Mouse (Mus musculus) left cerebral cortex, adult 2 months (tissue): ENCODE data around the gene Hoxc5. TPM values are rescaled to one million over a fixed set of nuclear protein-coding genes. Genes with fewer than 3 reads are reported as not detected.
A peak's percentile ranks its signal among the peaks of the same experiment; 100 is the strongest.

Experiments
- DNase-seq, 2 experiments: peaks; one replicate each; pipeline ENCODE4 v3.0.0; 2021 to 2022; ENCODE audit warnings: low spot score in 2 of 2, mixed read lengths in 1 of 2; ENCODE audit errors: extremely low spot score in 1 of 2
- H3K27ac ChIP-seq: fragments of 200-600 bp; 2 replicates; pipeline ENCODE4 v1.8.1; 2022
- H3K4me3 ChIP-seq: fragments of 200-600 bp; 2 replicates; pipeline ENCODE4 v1.8.1; 2022
- CTCF ChIP-seq: fragments of 200-600 bp; IDR thresholded peaks from 2 replicates; pipeline ENCODE4 v1.8.1; 2022; ENCODE audit warnings: antibody characterized with exemption, mild to moderate bottlenecking, moderate library complexity
- intact Hi-C: fragments of 180-260 bp; cut with DNase I; formaldehyde crosslinking; loops from one replicate; pipeline ENCODE4 v1.15.1; 2025
- total RNA-seq, 2 experiments: library from RNA; stranded (reverse); gene quantifications; 2 replicates each; pipeline ENCODE4 v1.2.3; 2021

Gene Hoxc5
- total RNA-seq, 2 experiments from 2014 or later: not detected

- no peak overlapping the region for H3K4me3 ChIP-seq
- H3K27ac ChIP-seq: no peak overlapping the region
- TF ChIP-seq CTCF: no peak
- intact Hi-C loops: loop anchor here (5.0 to 10.0 kb wide), 2 partner anchors 110 to 303 kb away; partner anchors contain the start of gene Gpr84
- DNase-seq: no peak
Observed at GRCm38 (mm10) chr15:103011928-103012486, 44.8 kb downstream of the Hoxc5 start.

- Histone ChIP-seq H3K27ac (no peak overlapping the region), H3K4me3 (no peak overlapping the region)
- peak; percentile 33 to 49 for DNase-seq
- intact Hi-C loops: loop anchor here (1.0 to 10.0 kb wide), 3 partner anchors 109 to 301 kb away; partner anchors contain the start of gene Gpr84
- TF ChIP-seq CTCF: peak; percentile 77
Observed at GRCm38 (mm10) chr15:103013238-103013984, 46.2 kb downstream of the Hoxc5 start.

GRCm38 (mm10) chr15:103014166-103015008 is 47.1 kb downstream of the Hoxc5 start:
- Histone ChIP-seq H3K27ac (no peak overlapping the region), H3K4me3 (no peak overlapping the region)
- no peak for DNase-seq
- TF ChIP-seq CTCF: no peak
- intact Hi-C loops: loop anchor here (5.0 to 10.0 kb wide), 2 partner anchors 108 to 300 kb away; partner anchors contain the start of gene Gpr84

GRCm38 (mm10) chr15:103015009-103015399 is 47.8 kb downstream of the Hoxc5 start:
- no peak for DNase-seq
- TF ChIP-seq CTCF: no peak
- no peak overlapping the region for H3K4me3 ChIP-seq
- no peak overlapping the region for H3K27ac ChIP-seq
- intact Hi-C loops: loop anchor here (10.0 kb wide), 1 partner anchor 300 kb away; the partner anchor contains the start of gene Gpr84

- Histone ChIP-seq H3K27ac (no peak overlapping the region), H3K4me3 (no peak overlapping the region)
- DNase-seq: no peak
- intact Hi-C loops: loop anchor here (10.0 kb wide), 1 partner anchor 299 kb away; the partner anchor contains the start of gene Gpr84
- TF ChIP-seq CTCF: no peak
Observed at GRCm38 (mm10) chr15:103015406-103016166, 48.3 kb downstream of the Hoxc5 start.

GRCm38 (mm10) chr15:103018636-103019035 is 51.4 kb downstream of the Hoxc5 start, which contains the start of gene Hoxc4:
TSS of gene Hoxc4 (plus strand) at chr15:103018934.
- TF ChIP-seq CTCF: no peak
- no peak within 1 kb of the TSS for H3K4me3 ChIP-seq
- H3K27ac ChIP-seq: no peak within 1 kb of the TSS
- intact Hi-C loops: loop anchor here (10.0 kb wide), 1 partner anchor 296 kb away; the partner anchor contains the start of gene Gpr84
- DNase-seq: no peak

GRCm38 (mm10) chr15:103020899-103021418 is 53.7 kb downstream of the Hoxc5 start:
- DNase-seq: no peak
- H3K4me3 ChIP-seq: no peak overlapping the region
- intact Hi-C loops: no loop called here
- no peak for TF ChIP-seq CTCF
- no peak overlapping the region for H3K27ac ChIP-seq

GRCm38 (mm10) chr15:103021544-103021943 is 54.3 kb downstream of the Hoxc5 start:
- H3K4me3 ChIP-seq: no peak overlapping the region
- H3K27ac ChIP-seq: no peak overlapping the region
- intact Hi-C loops: no loop called here
- TF ChIP-seq CTCF: no peak
- no peak for DNase-seq

GRCm38 (mm10) chr15:103024131-103024530 is 56.9 kb downstream of the Hoxc5 start:
- Histone ChIP-seq H3K27ac (no peak overlapping the region), H3K4me3 (no peak overlapping the region)
- intact Hi-C loops: no loop called here
- DNase-seq: no peak
- no peak for TF ChIP-seq CTCF

GRCm38 (mm10) chr15:103027266-103028235 is 60.3 kb downstream of the Hoxc5 start:
- TF ChIP-seq CTCF: no peak
- DNase-seq: no peak
- Histone ChIP-seq H3K27ac (no peak overlapping the region), H3K4me3 (no peak overlapping the region)
- intact Hi-C loops: no loop called here
